Mouse (Mus musculus): ENCODE data around the gene Nanos3.
A peak's percentile ranks its signal among the peaks of the same experiment; 100 is the strongest.

The Nanos3 gene

GRCm38 (mm10) chr8:84183261-84184084, 1.5 kb downstream of the Nanos3 start:
- DNase-seq = peak in 1 of 2 experiments; percentile 62

GRCm38 (mm10) chr8:84182833-84183232, 2.2 kb downstream of the Nanos3 start:
- peak in 1 of 2 experiments; percentile 27 for DNase-seq

GRCm38 (mm10) chr8:84180530-84181190, 4.4 kb downstream of the Nanos3 start:
- no peak for DNase-seq

- no peak for DNase-seq
Measured at GRCm38 (mm10) chr8:84179946-84180345, 5.1 kb downstream of the Nanos3 start.

- DNase-seq = no peak
Measured at GRCm38 (mm10) chr8:84178592-84178991, 6.4 kb downstream of the Nanos3 start.

- no peak for DNase-seq
Measured at GRCm38 (mm10) chr8:84177405-84177804, 7.6 kb downstream of the Nanos3 start.

- no peak for DNase-seq
Measured at GRCm38 (mm10) chr8:84176560-84176959, 8.5 kb downstream of the Nanos3 start.

GRCm38 (mm10) chr8:84173861-84174260, 11.2 kb downstream of the Nanos3 start:
- peak; percentile 82 to 84 for DNase-seq

GRCm38 (mm10) chr8:84170096-84170495, 14.9 kb downstream of the Nanos3 start:
- DNase-seq = no peak

GRCm38 (mm10) chr8:84167696-84168095, 17.3 kb downstream of the Nanos3 start:
- no peak for DNase-seq

GRCm38 (mm10) chr8:84157620-84158019, 27.4 kb downstream of the Nanos3 start:
- DNase-seq = no peak

GRCm38 (mm10) chr8:84149181-84149580, 35.8 kb downstream of the Nanos3 start:
- DNase-seq = no peak

GRCm38 (mm10) chr8:84148531-84148850, 36.5 kb downstream of the Nanos3 start:
- DNase-seq = peak; percentile 32 to 39

- peak; percentile 97 for DNase-seq
Measured at GRCm38 (mm10) chr8:84147769-84148530, 37.1 kb downstream of the Nanos3 start, which contains the start of the genes Cc2d1a and 4930432K21Rik. TSS of gene Cc2d1a (minus strand) at chr8:84147936. TSS of gene 4930432K21Rik (plus strand) at chr8:84148025.

- peak in 1 of 2 experiments; percentile 62 for DNase-seq
Measured at GRCm38 (mm10) chr8:84147324-84147766, 37.7 kb downstream of the Nanos3 start.

GRCm38 (mm10) chr8:84144636-84145245, 40.3 kb downstream of the Nanos3 start:
- no peak for DNase-seq

- DNase-seq = no peak
Measured at GRCm38 (mm10) chr8:84140838-84141237, 44.2 kb downstream of the Nanos3 start.

- DNase-seq = no peak
Measured at GRCm38 (mm10) chr8:84137848-84138247, 47.2 kb downstream of the Nanos3 start.

- DNase-seq = no peak
Measured at GRCm38 (mm10) chr8:84132225-84132624, 52.8 kb downstream of the Nanos3 start.

- DNase-seq = peak; percentile 78 to 80
Measured at GRCm38 (mm10) chr8:84130806-84131205, 54.2 kb downstream of the Nanos3 start.

GRCm38 (mm10) chr8:84128277-84128676, 56.7 kb downstream of the Nanos3 start:
- DNase-seq = no peak

- DNase-seq = no peak
Measured at GRCm38 (mm10) chr8:84127202-84127901, 57.7 kb downstream of the Nanos3 start.
